Mouse (Mus musculus) testis, adult 2 months (tissue): ENCODE data around the gene Fam183b. TPM values are rescaled to one million over a fixed set of nuclear protein-coding genes. Genes with fewer than 3 reads are reported as not detected.
"Not testable (repeated sequence)": the region's sequence is repeated elsewhere in the genome, so short reads cannot be mapped to it uniquely, and the experiment has no call there.

Experiments used
- H3K27ac ChIP-seq: fragments of 200-500 bp; 2 replicates; pipeline ENCODE4 v1.5.1; 2012; ENCODE audit warnings: low read depth, low read length; ENCODE audit not compliant: control insufficient read depth, insufficient read depth
- H3K27me3 ChIP-seq: fragments of 200-500 bp; 2 replicates; pipeline ENCODE4 v1.6.1; 2012; ENCODE audit warnings: mild to moderate bottlenecking, low read length, moderate library complexity; ENCODE audit not compliant: control insufficient read depth, insufficient read depth
- H3K36me3 ChIP-seq: fragments of 200-500 bp; 2 replicates; pipeline ENCODE4 v1.6.1; 2012; ENCODE audit warnings: mild to moderate bottlenecking, low read length; ENCODE audit not compliant: control insufficient read depth, insufficient read depth
- H3K4me1 ChIP-seq: fragments of 200-500 bp; 2 replicates; pipeline ENCODE4 v1.6.1; 2012; ENCODE audit warnings: low read length; ENCODE audit not compliant: control insufficient read depth, insufficient read depth
- H3K4me3 ChIP-seq: fragments of 200-500 bp; 2 replicates; pipeline ENCODE4 v1.5.1; 2012; ENCODE audit warnings: low read depth, mild to moderate bottlenecking, low read length, moderate library complexity, mixed read lengths; ENCODE audit not compliant: control insufficient read depth
- CTCF ChIP-seq: fragments of 200-500 bp; IDR thresholded peaks from 2 replicates; pipeline ENCODE4 v1.5.1; 2012; ENCODE audit warnings: low read depth, mild to moderate bottlenecking, inconsistent platforms, low read length, moderate library complexity; ENCODE audit not compliant: control insufficient read depth, insufficient read depth, insufficient replicate concordance
- POLR2A ChIP-seq: fragments of 200-500 bp; IDR thresholded peaks from 2 replicates; pipeline ENCODE4 v1.6.1; 2012; ENCODE audit warnings: low read depth, mild to moderate bottlenecking, inconsistent platforms, low read length, moderate library complexity; ENCODE audit not compliant: control insufficient read depth
- polyA plus RNA-seq: library from polyadenylated mRNA; depleted of rRNA; stranded (reverse); fragments of >200 nt; gene quantifications from 2 replicates; pipeline ENCODE4 v1.2.3, GENCODE M21; 2012

The Fam183b gene
- polyA plus RNA-seq, 1 experiment, result 142 TPM

DNA sequence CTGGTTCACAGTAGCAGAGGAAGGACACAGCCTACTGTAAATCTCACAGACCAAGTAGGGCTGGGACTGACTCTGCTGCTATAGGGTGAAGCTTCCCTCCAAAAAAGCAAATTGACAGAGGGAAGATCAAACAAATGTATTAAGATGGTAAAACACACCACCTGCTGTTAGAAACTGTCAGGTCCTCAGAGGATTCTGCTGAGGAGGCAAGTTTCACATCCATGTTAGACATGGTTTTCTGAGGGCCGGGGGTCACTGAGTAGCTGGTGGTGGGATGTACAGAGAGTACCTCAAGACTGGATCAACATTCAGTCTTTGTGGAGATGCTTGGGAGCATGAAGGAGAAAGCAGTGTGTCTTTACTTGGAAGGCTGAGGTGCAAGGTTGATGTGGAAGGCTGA, 13.9 kb upstream of the Fam183b start:
- H3K36me3 ChIP-seq, result no peaks in the 10 kb centered on the region
- no peak overlapping the region for H3K27ac ChIP-seq
- no peaks in the 10 kb centered on the region for H3K27me3 ChIP-seq
- H3K4me3 ChIP-seq, result no peak overlapping the region
- H3K4me1 ChIP-seq, result no peaks in the 10 kb centered on the region
- TF ChIP-seq CTCF, result no peak
- no peak for TF ChIP-seq POLR2A

DNA sequence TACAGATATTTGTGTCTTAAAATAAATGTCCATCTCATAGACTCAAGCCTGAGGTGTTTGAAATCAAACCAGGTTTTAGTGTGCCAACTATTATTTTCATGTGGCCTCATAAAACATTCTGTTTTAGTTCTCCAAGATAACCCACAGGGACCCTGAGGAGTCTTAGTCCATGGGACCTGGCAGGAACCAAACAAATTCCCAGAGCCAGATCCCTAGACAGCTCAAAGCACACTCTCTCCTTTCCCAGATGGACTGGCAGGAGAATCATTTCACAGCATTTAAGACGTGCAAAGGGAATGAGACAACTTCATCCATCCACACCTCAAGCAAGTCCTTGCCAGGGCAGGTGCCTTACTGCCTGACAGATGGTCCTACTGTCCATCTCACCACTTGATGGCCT, 12.9 kb upstream of the Fam183b start, which contains the start of gene Olfr313:
Gene Olfr313 (plus strand): TSS at position 301 of the 400 bp plus-strand sequence.
- not testable (repeated sequence) for H3K36me3 ChIP-seq, H3K4me3 ChIP-seq, H3K4me1 ChIP-seq, H3K27me3 ChIP-seq, H3K27ac ChIP-seq

DNA sequence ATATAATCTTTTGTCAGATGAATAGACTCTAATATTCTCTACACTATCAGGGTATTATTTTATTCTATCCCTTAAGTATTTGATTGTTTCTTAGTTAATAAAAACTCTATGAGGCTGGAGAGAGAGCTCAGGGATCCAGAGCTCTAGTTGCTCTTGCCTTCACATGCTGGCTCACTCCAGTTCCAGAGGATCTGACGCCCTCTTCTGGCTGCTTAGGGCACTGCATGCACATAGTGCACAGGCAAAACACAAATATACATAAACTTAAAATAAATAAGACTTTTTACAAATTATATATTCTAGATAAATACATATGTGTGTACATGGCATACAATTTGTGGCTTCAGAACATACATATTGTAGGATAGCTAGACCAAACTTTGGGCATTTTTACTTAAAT, 10.2 kb upstream of the Fam183b start:
- H3K36me3 ChIP-seq, result no peaks in the 10 kb centered on the region
- TF ChIP-seq POLR2A (no peak), CTCF (peak; percentile 82; the same call in 1 of the 2 replicates)

DNA sequence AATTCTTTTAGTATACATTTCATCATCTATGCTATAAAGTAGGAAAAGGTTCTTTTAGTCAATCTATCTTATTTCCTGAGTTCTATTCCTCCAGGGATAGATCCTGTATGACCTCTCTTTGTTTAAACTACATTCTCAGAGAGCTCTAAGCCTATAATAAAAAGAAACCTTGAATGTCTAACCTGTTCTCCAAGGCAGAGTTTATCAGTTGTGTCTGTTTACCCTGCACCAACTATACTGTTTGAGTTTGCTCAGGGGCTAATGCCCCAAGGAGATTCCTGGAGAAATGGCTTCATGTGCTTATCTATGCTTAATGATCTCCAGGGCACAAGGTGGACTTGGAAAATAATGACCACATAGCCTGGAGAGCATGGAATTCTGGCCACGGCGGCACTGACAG, 2.6 kb upstream of the Fam183b start:
- H3K27ac ChIP-seq, result no peak overlapping the region
- peaks cover 7% of the 10 kb centered on the region for H3K4me1 ChIP-seq
- TF ChIP-seq CTCF (no peak), POLR2A (no peak)
- H3K4me3 ChIP-seq, result no peak overlapping the region
- no peaks in the 10 kb centered on the region for H3K27me3 ChIP-seq
- no peaks in the 10 kb centered on the region for H3K36me3 ChIP-seq

More for the DNA sequence above, 10.2 kb upstream of the Fam183b start:
- no peaks in the 10 kb centered on the region for H3K27me3 ChIP-seq
- H3K4me1 ChIP-seq, result no peaks in the 10 kb centered on the region
- H3K27ac ChIP-seq, result no peak overlapping the region
- no peak overlapping the region for H3K4me3 ChIP-seq

DNA sequence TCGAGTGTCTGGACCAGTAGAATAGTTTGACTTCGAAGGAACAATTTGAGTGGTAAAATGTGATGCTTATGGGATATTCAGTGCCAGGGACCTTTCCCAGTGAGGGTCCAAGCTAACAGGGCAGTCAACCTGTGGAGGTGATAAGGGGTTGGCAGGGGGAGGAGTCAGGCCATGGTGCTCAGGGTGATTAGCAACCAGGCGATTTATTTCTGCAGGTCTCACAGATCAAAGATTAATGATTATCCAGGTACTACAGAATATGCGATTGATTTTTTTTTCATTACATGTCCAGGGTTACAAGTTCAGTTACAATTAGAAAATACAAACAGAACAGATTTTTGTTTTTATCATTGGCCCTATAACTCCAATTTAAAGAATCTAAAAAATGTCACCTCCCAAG, 2.1 kb upstream of the Fam183b start:
- H3K27me3 ChIP-seq, result no peaks in the 10 kb centered on the region
- H3K4me3 ChIP-seq, result 0 out of 2 replicates have a peak overlapping the region, but pooled peaks have one; percentile 27
- H3K36me3 ChIP-seq, result no peaks in the 10 kb centered on the region
- peaks cover 7% of the 10 kb centered on the region for H3K4me1 ChIP-seq
- no peak overlapping the region for H3K27ac ChIP-seq
- TF ChIP-seq CTCF, result no peak
- TF ChIP-seq POLR2A, result no peak

DNA sequence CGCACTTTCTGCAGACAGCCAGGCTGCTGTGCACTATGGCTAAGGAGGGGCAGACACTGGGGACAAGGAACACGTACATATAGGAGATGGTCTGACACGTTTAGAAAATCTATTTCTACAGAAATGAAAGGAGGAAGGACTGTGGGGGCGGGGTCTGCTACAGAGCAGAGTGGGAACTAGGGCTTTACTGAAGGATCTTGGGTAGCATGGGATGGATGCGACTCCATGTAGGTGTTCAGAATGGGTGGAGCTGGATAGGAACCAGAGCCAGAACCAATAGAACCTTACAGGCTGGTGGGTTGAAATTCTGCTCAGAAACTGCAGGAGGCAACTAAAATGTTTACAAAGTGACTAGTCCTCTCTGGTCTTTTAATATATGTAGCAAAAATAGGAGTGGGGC, 2.0 kb downstream of the Fam183b start:
- H3K4me3 ChIP-seq, result peak overlapping the region; percentile 5; the same call in 1 of the 2 replicates
- H3K27me3 ChIP-seq, result no peaks in the 10 kb centered on the region
- H3K36me3 ChIP-seq, result no peaks in the 10 kb centered on the region
- TF ChIP-seq CTCF (no peak), POLR2A (no peak)
- no peak overlapping the region for H3K27ac ChIP-seq
- H3K4me1 ChIP-seq, result peaks cover 7% of the 10 kb centered on the region

DNA sequence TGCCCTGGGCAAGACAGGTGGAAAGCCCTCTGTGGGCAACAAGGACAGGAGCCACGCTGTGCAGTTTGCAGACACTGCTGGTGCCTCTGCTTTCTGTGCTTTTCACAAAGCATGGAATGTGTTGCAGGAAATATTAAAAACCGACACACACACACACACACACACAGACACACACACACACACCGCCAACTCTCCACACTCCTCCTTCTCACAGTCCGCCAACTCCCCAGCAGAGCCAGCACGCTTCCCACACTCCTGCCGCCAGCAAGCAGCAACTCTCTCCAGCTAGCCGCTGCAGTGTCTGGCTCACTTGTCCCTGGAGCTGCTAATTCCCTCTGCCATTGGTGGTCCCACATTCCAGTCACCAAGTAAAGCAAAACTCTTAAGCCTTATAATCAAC, 4.9 kb downstream of the Fam183b start:
- Histone ChIP-seq H3K27me3 (no peaks in the 10 kb centered on the region), H3K4me3 (no peak overlapping the region), H3K27ac (no peak overlapping the region), H3K4me1 (peaks cover 5% of the 10 kb centered on the region), H3K36me3 (no peaks in the 10 kb centered on the region)
- no peak for TF ChIP-seq POLR2A
- no peak for TF ChIP-seq CTCF

DNA sequence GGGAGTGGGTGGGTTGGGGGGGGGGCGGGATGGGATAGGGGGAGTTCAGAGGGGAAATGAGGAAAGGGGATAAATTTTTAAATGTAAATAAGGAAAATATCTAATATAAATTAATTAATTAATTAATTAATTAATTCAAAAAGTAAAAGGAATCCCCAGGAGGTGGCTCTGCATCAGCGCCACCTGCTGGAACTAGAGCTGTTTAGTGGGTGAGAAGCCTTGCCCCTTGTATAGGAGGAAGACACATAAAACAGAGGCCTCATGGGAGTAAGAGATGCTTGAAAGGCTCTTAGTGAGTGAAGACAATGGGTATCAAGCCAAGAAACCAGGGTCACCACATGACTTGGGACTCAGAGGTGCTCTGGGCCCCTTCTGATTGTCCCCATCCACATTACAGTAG, 5.9 kb downstream of the Fam183b start:
- no peaks in the 10 kb centered on the region for H3K36me3 ChIP-seq
- no peak overlapping the region for H3K27ac ChIP-seq
- no peak for TF ChIP-seq POLR2A
- TF ChIP-seq CTCF, result no peak
- H3K4me3 ChIP-seq, result no peak overlapping the region
- no peaks in the 10 kb centered on the region for H3K27me3 ChIP-seq
- H3K4me1 ChIP-seq, result no peaks in the 10 kb centered on the region
